Mouse (Mus musculus) heart, postnatal 36 days (tissue): ENCODE data around the gene Bcl9. TPM values are rescaled to one million over a fixed set of nuclear protein-coding genes. Genes with fewer than 3 reads are reported as not detected.

Source experiments
- DNase-seq, 2 experiments: peaks; one replicate each; pipeline ENCODE4 v3.0.0; 2021 to 2022
- intact Hi-C: fragments of 180-260 bp; cut with DNase I; formaldehyde crosslinking; loops from one replicate; pipeline ENCODE4 v1.15.1; 2025
- total RNA-seq, 2 experiments: library from RNA; stranded (reverse); gene quantifications; 2 replicates each; pipeline ENCODE4 v1.2.3; 2021

Bcl9 gene
- 10 to 100 TPM; 20.2 to 28.6 TPM for total RNA-seq

DNA sequence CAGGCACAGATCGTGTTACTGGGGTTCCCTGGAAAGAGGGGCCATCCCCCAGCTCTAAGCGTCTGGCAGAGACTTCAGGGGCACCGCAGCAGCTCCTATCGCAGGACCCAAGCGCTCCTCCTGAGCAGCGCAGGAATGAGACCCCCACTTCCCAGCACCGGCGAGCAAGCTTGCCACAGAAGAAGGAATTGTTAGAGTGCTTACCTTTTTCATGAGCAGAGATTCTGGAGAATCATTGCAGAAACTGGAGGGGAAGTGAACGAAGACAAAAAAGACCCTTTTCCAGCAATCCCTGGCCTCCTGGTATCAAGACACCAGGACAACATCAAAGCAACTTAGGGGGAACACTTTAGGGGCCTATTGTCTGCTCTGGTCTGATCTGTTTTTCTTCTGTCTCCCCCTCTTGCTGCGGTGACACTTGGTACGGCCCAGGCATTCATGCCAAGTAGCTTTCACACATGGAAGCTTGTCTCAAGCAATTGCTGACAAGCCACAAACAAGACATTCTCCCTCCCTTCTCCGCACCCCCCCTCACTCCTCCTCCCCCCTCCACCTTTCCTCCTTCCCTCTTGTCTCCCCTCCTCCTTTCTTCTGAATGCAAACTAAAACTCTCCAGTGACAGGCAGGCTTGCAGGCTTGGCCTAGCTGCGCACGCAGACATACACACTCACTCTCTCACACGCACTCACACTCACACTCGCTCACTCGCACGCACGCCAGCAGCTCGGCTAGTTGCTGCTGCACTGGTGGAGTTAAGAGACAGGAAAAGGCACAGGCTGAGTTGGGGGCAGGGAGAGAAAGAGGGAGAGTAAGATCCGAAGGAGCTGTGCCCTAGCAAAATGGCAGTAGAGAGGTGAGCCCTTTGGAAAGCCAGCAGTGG, at the start of gene Bcl9:
Bcl9 (minus strand) TSS at position 365 of the 880 bp plus-strand sequence.
- intact Hi-C loops: no loop called here
- DNase-seq: peak; percentile 78 to 85

DNA sequence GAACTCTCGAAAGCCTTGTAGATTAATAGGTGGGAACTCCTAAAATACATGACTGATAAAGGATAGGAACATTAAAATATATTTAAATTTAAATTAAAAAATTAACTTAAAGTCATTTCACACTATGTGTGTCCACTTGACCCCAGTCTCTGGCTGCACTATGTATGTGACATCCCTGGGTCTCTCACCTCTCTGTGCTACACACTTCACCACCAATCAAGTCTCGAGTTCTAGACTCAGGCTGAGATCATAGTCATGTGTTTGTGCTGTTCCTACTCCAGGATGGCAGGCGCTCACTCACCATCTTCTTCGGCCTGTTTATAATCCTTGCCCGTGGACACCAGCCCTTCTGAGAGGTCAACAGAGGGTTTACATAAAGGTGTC, 41.5 kb upstream of the Bcl9 start:
- no peak for DNase-seq
- intact Hi-C loops: loop anchor here (2.0 kb wide), 1 partner anchor 148 kb away; no protein-coding TSS in a partner anchor

DNA sequence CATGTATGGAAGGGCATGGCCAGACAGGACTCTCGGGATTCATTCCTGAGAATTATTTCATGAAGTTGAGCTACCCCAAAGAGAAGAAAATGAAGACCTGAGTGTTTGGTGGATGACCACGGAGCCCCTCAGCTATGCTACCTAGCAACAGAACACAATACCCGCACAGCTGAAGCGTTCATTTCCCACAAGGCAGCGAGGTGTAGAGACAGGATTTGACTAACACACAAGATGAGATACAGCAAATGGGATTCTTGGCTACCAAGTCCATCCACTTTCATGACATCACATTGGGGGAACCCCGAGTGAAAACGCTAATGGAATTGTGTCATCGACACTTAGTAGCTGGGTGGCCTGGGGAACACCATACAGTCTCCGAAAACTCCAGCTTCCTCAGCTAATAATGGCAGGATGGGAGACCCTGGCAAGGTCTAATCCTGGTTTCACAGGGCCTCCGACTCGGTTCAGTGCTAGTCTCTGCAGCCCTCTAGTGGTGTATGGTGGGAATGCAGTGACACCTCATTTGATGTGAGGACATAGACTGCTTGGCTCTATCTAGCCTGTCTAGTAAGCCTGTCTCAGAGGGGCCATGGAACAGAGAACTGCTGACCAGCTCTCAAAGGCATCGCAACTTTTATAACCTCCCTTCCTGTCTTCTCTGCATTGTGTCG, 40.9 kb upstream of the Bcl9 start:
- peak; percentile 87 to 92 for DNase-seq
- intact Hi-C loops: loop anchor here (1.0 to 2.0 kb wide), 3 partner anchors 136 to 400 kb away; no protein-coding TSS in a partner anchor

DNA sequence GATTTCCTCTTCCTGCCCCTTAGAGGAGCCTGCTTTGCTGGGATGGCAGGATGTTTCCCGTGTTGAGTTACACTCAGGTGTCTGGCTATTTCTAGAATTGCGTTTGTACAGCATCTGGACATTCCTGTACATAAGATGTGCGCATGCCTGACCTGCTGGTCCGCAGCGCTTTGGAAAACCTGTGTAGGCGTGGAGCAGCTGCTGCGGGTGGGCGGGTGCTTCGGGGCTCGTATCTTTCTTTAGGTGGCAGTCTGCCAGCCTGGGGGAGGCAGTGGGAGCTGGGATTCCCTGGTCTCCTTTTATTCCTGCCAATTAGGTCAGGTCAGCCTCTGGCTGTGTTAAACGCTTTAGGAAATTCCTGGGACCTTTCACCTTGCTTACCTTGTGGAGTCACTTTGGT, 39.6 kb upstream of the Bcl9 start:
- intact Hi-C loops: no loop called here
- DNase-seq: peak; percentile 28 to 33

DNA sequence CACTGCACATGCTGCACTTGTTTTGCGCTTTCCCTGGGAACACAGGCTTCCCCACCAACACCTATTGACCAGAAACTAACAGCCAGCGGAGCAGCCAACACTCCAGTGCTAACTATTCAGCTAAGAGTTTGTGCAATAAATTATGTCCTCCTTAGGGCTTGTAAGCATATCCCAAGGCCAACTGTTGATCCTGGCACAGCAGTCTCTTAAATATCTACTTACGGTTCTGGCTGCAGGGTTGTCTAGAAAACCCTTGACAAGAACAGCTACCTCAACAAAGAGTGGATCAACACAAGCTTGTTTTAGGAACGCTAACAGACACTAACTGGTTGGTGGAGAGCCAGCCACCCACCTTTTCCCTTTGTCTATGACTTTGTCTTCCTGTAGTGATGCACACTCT, 38.6 kb upstream of the Bcl9 start:
- no peak for DNase-seq
- intact Hi-C loops: no loop called here

DNA sequence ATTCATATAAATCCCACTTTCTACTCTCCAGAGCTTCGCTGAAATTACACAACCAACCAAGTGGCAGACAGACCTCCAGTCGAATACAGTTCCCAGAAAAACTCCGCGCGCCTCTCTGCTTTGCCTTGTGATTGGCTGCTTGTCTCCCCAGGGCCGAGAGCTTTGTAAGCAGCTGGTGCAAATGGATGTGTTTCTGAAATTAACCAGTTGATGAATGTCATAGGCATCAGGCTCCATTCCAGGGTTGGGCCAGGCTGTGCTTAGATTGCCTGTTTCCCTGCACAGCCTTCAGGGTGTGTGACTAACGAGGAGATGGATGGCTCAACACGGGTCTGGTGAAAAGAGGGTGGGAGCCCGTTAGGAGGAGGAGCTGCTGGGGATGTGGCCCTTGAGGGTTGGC, 36.9 kb upstream of the Bcl9 start:
- DNase-seq: no peak
- intact Hi-C loops: no loop called here

DNA sequence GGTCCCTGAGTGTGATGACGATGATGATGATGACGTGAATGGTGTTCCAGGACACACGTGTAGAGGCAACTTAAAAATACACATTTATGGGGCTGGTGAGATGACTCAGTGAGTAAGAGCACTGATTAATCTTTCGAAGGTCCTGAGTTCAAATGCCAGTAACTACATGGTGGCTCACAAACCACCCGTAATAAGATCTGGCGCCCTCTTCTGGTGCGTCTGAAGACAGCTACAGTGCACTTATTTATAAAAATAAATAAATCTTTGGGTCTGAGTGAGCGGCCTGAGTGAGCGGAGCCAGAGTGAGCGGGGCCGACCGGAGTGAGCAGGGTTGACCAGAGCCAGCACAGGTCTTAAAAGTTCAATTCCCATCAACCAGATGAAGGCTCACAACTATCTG, 34.5 kb upstream of the Bcl9 start:
- intact Hi-C loops: no loop called here

DNA sequence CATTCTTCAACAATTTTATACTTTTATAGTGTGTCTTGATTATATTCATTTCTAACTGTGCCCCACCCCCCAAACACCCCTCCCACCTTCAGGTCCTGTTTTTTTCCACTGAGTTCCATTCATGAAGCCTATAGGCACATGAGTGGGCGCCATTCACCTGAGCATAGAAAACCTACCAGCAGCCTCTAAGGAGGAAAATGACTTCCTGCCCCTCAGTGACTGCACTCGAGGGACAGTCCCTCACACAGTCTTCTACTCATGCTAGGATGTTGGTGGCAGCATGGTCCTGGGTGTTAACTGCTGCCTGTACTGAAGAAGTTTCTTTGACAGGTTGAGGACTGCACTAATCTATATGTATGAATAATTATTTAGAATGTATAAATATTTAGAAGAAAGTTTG, 30.1 kb upstream of the Bcl9 start:
- intact Hi-C loops: no loop called here
- no peak for DNase-seq

More for the DNA sequence above, 34.5 kb upstream of the Bcl9 start:
- peak in 1 of 2 experiments; percentile 19 for DNase-seq

DNA sequence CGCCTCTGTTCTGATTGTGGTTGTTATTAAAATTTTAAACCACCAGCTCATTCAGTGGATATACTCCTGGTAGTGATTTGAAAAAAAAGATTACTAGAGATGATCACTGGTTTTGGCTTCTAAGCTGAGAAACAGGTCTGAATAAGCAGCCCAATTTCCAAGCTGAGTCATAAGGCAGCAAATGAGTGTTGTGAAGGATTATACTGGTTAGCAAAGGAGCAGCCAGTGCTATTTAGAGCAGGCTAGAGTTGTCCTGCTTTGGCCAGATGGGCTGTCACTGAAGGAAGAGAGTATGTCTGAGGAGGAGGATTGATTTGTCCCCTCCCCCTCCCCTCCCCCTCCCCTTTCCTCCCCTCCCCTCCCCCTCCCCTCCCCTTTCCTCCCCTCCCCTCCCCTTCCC, 29.6 kb upstream of the Bcl9 start:
- no peak for DNase-seq

DNA sequence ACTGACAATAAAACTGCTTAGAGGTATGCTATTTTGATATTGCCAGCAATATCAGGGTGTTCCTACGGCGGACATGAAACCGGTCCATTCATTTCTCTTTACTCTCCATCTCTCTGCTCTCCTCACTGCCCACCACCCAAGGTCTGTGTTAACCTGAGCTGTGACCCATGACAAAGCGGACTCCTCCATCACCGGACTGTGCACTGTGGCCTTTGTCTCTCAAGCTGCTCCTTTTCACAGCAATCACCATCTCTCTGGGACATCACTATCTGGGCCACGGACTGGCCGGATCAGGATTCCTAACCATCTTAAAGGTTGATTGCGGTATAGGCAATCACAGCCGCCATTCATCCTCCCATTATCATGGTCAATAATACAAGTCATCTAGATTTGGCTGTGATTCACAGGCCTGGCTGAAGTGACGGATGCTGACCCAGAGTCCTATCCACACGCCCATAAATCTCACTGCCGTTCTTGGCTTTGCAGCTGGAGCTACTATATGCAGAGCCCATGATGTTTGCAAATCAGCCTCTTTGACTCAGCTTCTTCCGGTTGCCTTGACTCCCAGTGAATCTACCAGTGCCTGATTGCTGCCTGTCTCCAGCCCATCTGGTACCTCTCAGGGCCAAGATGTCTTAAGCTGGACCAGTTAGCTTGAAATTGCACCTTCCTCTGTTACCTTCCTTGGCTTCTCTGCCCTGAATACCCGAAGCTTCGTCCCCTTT, 28.1 kb upstream of the Bcl9 start:
- intact Hi-C loops: no loop called here
- DNase-seq: no peak

More for the DNA sequence above, 29.6 kb upstream of the Bcl9 start:
- intact Hi-C loops: no loop called here

DNA sequence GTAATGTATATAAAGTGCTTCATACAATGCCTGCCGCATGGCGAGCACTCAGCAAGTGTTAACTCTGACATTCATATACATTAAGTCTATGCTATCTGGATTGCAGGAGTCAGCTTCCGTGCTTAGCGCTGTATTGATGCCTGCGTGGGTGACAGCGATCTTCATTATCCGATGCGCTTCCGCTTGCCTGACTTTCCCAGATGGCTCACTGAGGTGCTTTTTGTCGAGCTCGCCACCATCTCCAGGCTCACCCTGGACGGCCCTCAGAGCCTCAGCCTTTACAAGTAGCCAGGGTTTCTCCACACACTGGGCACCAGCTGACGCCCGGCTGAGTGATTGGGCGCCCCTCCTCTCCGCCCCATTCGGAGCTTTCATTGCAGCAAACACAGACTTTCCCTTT, 26.3 kb upstream of the Bcl9 start:
- intact Hi-C loops: no loop called here
- DNase-seq: no peak

DNA sequence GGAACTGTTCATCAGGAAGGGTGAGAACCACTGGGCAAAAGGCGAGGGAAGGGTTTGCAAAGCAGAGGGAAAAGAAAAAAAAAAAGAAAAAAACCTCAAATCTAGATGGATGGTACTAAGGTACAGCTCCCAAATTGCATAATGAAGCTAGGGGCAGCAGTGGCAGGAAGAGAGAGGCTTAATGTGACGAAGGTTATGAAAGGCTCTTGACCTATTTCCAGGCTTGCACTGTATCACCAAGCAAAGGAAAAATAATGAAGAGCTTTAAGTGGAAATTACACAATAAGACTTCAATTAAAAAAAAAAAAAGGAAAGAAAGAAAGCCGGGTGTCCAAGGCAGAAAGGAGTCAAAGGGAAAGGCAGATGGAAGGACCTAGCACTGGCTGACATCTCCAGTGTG, 19.6 kb upstream of the Bcl9 start:
- intact Hi-C loops: no loop called here
- no peak for DNase-seq

DNA sequence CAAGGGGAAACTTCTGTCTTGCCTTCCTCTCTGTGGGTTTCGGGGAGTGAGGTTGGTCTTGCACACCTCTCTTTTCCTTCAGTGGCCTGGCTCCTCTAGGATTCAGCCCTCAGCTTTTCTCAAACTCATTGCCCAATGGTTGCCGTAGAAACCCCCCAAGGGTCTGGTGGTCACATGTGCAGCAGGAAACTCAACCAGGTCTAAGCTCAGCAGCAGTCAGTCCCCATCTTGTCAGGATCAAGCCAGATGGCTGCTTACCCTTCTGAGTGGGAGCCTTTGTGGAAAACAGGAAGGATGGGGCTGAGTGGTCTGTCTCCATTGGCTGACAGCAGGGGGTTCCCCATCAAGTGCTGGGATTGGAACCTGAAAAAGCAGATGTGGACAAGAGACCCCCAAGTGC, 15.7 kb upstream of the Bcl9 start:
- DNase-seq: no peak
- intact Hi-C loops: no loop called here

DNA sequence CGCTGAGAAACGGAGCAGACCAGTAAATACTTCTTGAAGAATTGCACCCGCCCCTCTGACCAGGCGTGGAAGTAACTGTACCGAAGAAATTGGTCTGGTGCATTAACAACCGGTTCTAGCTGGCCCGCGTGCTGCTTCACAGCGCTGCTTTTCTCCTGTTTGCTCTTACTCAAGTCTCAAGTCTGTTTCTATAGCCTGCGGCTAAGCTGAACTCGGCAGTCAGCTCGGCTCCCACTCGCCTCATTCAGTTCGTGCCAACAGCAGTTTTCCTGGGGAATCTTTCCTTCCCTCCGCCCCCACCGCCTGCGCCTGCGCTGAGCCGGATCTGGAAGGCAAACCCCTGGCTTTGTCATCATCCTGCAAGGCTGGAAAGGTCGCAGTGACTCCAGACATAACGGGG, 14.3 kb upstream of the Bcl9 start:
- peak; percentile 50 to 52 for DNase-seq
- intact Hi-C loops: no loop called here

DNA sequence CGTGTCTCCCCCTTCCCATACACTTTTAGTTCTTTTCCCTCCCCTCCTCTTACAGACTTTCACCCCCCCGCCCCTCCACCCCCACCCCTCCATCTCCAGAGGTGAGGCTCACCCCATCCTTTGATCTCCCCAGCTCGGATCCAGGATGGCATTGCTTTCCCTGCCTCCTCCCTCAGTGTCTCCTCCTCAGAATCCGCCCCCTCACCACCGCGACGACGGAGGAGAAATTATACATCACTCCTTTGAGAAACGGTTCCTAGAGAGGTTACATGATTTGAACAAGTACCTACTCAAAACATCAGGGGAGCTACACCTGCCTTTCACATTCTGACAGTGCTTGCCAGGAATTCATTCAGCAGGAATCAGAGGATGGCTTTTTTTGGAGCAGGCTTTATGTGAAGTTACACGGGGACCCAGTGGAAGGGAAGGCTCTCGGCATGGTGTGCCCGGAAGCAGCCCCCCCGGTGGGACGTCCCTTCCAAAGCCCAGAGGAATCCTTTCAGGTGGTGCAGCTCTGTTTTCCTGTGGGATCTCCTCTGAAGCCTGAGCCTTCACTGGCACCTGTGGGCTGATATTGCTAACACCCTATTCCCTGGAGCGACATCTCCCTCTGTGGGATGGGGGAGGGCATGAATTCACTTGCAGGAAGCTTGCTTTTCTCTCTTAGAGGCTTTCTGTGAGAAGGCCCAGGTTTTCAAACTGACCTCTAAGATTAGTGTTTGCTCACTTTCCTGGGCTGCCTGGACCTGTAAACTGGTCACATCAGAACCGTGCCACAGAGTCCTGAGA, 12.2 kb upstream of the Bcl9 start:
- intact Hi-C loops: loop anchor here (5.0 kb wide), 1 partner anchor 38 kb away; no protein-coding TSS in a partner anchor
- no peak for DNase-seq

DNA sequence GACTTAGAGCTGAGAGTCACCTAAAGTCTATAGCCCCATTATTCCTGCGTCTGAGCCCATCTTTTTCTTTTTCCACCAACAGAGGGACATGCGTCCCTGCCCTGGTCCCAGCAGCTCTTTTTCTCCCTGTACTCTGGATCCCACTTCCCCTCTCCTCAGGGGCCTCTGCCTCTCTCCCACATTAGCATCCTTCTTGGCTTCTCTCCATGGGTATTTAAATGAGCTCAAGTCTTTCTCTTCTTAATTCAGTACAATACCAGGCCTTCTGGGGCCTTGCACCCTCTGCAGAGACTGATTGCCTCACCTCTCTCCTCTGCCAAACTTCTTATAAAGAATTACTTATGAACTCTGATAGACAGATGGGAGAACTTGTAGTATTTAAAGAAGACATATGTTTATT, 10.7 kb upstream of the Bcl9 start:
- intact Hi-C loops: loop anchor here (5.0 kb wide), 1 partner anchor 36 kb away; no protein-coding TSS in a partner anchor
- DNase-seq: no peak

DNA sequence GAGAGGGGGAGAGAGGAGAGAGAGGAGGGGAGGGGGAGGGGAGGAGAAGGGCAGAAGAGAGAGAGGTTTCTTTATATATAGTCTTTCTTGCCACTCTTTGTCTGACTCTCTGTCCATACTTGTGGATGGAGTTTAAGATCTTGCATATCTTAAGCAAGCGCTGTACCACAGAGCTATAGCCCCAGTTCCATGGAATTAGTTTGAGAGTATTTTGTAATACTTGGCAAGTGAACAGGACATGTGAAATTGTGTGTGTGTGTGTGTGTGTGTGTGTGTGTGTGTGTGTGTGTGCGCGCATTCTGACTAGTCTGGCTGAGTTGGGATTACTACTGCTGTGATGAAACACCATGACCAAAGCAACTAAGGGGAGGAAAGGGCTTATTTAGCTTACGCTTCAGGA, 8.2 kb upstream of the Bcl9 start:
- no peak for DNase-seq

DNA sequence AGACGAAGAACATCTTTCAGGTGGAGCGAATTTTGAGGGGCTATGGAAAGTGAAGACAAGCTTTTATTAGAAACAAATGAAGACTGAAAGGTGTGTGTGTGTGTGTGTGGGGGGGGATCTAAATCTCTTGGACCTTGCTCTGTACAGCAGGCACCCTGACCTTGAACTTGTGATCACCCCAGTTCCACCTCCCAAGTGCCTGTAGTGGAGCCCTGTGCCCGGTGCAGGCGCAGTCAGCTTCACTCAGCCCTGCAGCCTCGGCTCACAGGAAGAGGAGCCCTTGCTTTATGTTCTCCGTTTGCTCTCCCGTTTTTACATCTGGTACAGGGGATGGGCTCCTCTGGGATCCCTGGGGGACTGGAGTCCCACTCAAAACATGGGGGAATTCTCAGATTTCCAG, 3.9 kb upstream of the Bcl9 start:
- intact Hi-C loops: no loop called here
- DNase-seq: no peak

More for the DNA sequence above, 8.2 kb upstream of the Bcl9 start:
- intact Hi-C loops: loop anchor here (5.0 kb wide), 1 partner anchor 34 kb away; no protein-coding TSS in a partner anchor

DNA sequence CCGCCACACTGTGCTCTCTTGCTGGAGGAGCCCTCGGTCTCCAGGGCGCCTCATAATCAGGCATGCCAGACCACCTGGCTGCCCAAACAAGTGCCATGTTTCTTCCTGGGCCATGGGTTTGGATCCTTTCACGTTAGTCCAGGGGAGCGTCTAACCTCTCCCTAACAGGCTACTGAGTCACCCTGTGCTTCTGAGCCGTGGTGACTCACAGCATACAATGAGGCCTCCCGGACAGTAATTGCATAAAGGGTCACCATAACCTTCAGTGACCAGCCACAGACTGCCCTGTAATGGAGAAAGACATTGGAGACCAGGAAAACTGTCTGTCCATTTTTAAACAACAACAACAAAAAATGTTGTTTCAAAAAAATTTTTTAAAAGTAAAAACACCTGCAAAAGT, 2.7 kb upstream of the Bcl9 start:
- intact Hi-C loops: no loop called here
- DNase-seq: no peak

DNA sequence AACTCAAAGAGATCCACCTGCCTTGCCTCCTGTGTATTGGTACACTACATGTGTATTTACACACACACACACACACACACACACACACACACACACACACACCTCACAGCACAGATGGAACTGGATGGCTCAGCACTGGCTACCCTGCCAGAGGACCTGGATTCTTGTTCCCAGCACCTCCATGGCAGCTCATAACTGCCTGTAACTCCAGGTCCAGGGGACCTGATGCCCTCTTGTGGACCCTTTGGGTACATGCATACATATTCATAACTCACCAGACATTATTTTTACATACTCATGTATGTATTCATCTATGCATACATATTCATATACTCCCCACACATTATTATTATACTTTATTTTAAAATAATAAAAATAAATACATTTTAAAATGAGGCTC, 2.2 kb upstream of the Bcl9 start:
- DNase-seq: no peak
- intact Hi-C loops: no loop called here
